Mouse (Mus musculus) stomach, embryonic 16.5 days (tissue): ENCODE measurements at regions not wholly inside any gene's neighbourhood (a gene's known extent, or its start where the extent isn't known, plus 50 kb on each side); places are given as distances from the start of the nearest gene placed in this dataset.

Source experiments
- ATAC-seq: fragments of 200-750 bp; cut with Nextera tagmentation; 2 replicates; pipeline ENCODE4 v1.8.0; 2017; ENCODE audit warnings: moderate number of reproducible peaks, moderate TSS enrichment; ENCODE audit not compliant: insufficient read depth, low FRiP score
- H3K27ac ChIP-seq: fragments of 300-500 bp; sonication (generic); 2 replicates; pipeline ENCODE4 v1.5.1; 2014; ENCODE audit warnings: low read length
- H3K27me3 ChIP-seq: fragments of 300-500 bp; sonication (generic); 2 replicates; pipeline ENCODE4 v1.6.1; 2014; ENCODE audit warnings: low read length, control low read depth, mixed read lengths; ENCODE audit not compliant: control insufficient read depth, insufficient read depth
- H3K36me3 ChIP-seq: fragments of 300-500 bp; sonication (generic); 2 replicates; pipeline ENCODE4 v1.6.1; 2014; ENCODE audit warnings: low read length; ENCODE audit not compliant: control insufficient read depth, insufficient read depth
- H3K4me1 ChIP-seq: fragments of 300-500 bp; sonication (generic); 2 replicates; pipeline ENCODE4 v1.6.1; 2014; ENCODE audit warnings: low read length, control low read depth, mixed read lengths; ENCODE audit not compliant: control insufficient read depth, insufficient read depth
- H3K4me2 ChIP-seq: fragments of 300-500 bp; sonication (generic); 2 replicates; pipeline ENCODE4 v1.6.1; 2014; ENCODE audit warnings: low read depth, low read length, mixed read lengths
- H3K4me3 ChIP-seq: fragments of 300-500 bp; sonication (generic); replicated peaks from 2 replicates; pipeline ENCODE4 v1.5.1; 2014; ENCODE audit warnings: mild to moderate bottlenecking, low read length
- H3K9ac ChIP-seq: fragments of 300-500 bp; sonication (generic); 2 replicates; pipeline ENCODE4 v1.6.1; 2014; ENCODE audit warnings: low read length
- H3K9me3 ChIP-seq: fragments of 300-500 bp; sonication (generic); replicated peaks from 2 replicates; pipeline ENCODE4 v1.6.1; 2016; ENCODE audit warnings: low read length, control low read depth; ENCODE audit not compliant: control insufficient read depth
- WGBS: fragments of 180-500 bp; shearing (Covaris S2); extraction: QIAGEN DNeasy Blood & Tissue Kit; methylation state at CpG from one replicate; pipeline ENCODE4 v1.1.7; 2014; 5-methylcytosine and 5-hydroxymethylcytosine counted together

GRCm38 (mm10) chr2:17876942-17877341, 119.8 kb downstream of the H2al2a start:
- WGBS = 86% methylated on average over 3 of the region's 3 CpGs
- Histone ChIP-seq H3K4me3 (no peak overlapping the region), H3K9ac (no peak overlapping the region), H3K4me2 (no peak overlapping the region), H3K27ac (no peak overlapping the region), H3K27me3 (no peaks in the 10 kb centered on the region), H3K36me3 (no peaks in the 10 kb centered on the region), H3K4me1 (peaks cover 5% of the 10 kb centered on the region; the same call in 1 of the 2 replicates), H3K9me3 (no peaks in the 10 kb centered on the region)
- ATAC-seq = no peak

GRCm38 (mm10) chr2:17876155-17876554, 120.6 kb downstream of the H2al2a start:
- no peaks in the 10 kb centered on the region for H3K9me3 ChIP-seq
- no peaks in the 10 kb centered on the region for H3K27me3 ChIP-seq
- 81% methylated on average over 9 of the region's 9 CpGs for WGBS
- H3K4me3 ChIP-seq = no peak overlapping the region
- no peaks in the 10 kb centered on the region for H3K36me3 ChIP-seq
- peaks cover 5% of the 10 kb centered on the region; the same call in 1 of the 2 replicates for H3K4me1 ChIP-seq
- no peak overlapping the region for H3K27ac ChIP-seq
- no peak for ATAC-seq
- no peak overlapping the region for H3K4me2 ChIP-seq
- H3K9ac ChIP-seq = no peak overlapping the region

- no peak for ATAC-seq
- no peaks in the 10 kb centered on the region for H3K9me3 ChIP-seq
- no peak overlapping the region for H3K4me2 ChIP-seq
- no peak overlapping the region for H3K9ac ChIP-seq
- no peaks in the 10 kb centered on the region for H3K4me1 ChIP-seq
- H3K27ac ChIP-seq = no peak overlapping the region
- 54% methylated on average over 2 of the region's 2 CpGs for WGBS
- no peak overlapping the region for H3K4me3 ChIP-seq
- no peaks in the 10 kb centered on the region for H3K27me3 ChIP-seq
- no peaks in the 10 kb centered on the region for H3K36me3 ChIP-seq
Measured at GRCm38 (mm10) chr2:17870562-17870961, 126.2 kb downstream of the H2al2a start.

GRCm38 (mm10) chr2:17868145-17868544, 128.6 kb downstream of the H2al2a start:
- ATAC-seq = no peak

GRCm38 (mm10) chr2:17867341-17867740, 129.4 kb downstream of the H2al2a start:
- Histone ChIP-seq H3K4me1 (no peaks in the 10 kb centered on the region), H3K9ac (no peak overlapping the region), H3K27ac (no peak overlapping the region), H3K9me3 (no peaks in the 10 kb centered on the region), H3K4me2 (no peak overlapping the region), H3K4me3 (no peak overlapping the region), H3K36me3 (no peaks in the 10 kb centered on the region), H3K27me3 (no peaks in the 10 kb centered on the region)
- ATAC-seq = no peak
- WGBS = 54% methylated on average over 3 of the region's 3 CpGs

More at GRCm38 (mm10) chr2:17868145-17868544, 128.6 kb downstream of the H2al2a start:
- Histone ChIP-seq H3K4me3 (no peak overlapping the region), H3K4me2 (no peak overlapping the region), H3K27me3 (no peaks in the 10 kb centered on the region), H3K4me1 (no peaks in the 10 kb centered on the region), H3K27ac (no peak overlapping the region), H3K36me3 (no peaks in the 10 kb centered on the region), H3K9ac (no peak overlapping the region), H3K9me3 (no peaks in the 10 kb centered on the region)
- 32% methylated on average over 9 of the region's 9 CpGs for WGBS

- ATAC-seq = no peak
- Histone ChIP-seq H3K4me2 (peak overlapping the region; percentile 5; the same call in 1 of the 2 replicates), H3K27me3 (no peaks in the 10 kb centered on the region), H3K36me3 (no peaks in the 10 kb centered on the region), H3K9me3 (no peaks in the 10 kb centered on the region), H3K27ac (no peak overlapping the region), H3K4me3 (no peak overlapping the region), H3K4me1 (peaks cover 3% of the 10 kb centered on the region; the same call in 1 of the 2 replicates), H3K9ac (no peak overlapping the region)
- WGBS = 21% methylated on average over 10 of the region's 10 CpGs
Measured at GRCm38 (mm10) chr2:17861765-17862495, 130.7 kb upstream of the Nebl start.

GRCm38 (mm10) chr2:17860922-17861559, 129.8 kb upstream of the Nebl start:
- peaks cover 3% of the 10 kb centered on the region; the same call in 1 of the 2 replicates for H3K4me1 ChIP-seq
- H3K9ac ChIP-seq = no peak overlapping the region
- H3K27ac ChIP-seq = no peak overlapping the region
- H3K4me2 ChIP-seq = 0 out of 2 replicates have a peak overlapping the region, but pooled peaks have one; percentile 5
- no peaks in the 10 kb centered on the region for H3K27me3 ChIP-seq
- 28% methylated on average over 4 of the region's 4 CpGs for WGBS
- ATAC-seq = no peak
- H3K9me3 ChIP-seq = no peaks in the 10 kb centered on the region
- H3K4me3 ChIP-seq = no peak overlapping the region
- no peaks in the 10 kb centered on the region for H3K36me3 ChIP-seq

- H3K9ac ChIP-seq = no peak overlapping the region
- no peaks in the 10 kb centered on the region for H3K36me3 ChIP-seq
- no peaks in the 10 kb centered on the region for H3K9me3 ChIP-seq
- H3K4me2 ChIP-seq = no peak overlapping the region
- no peak overlapping the region for H3K4me3 ChIP-seq
- no peaks in the 10 kb centered on the region for H3K27me3 ChIP-seq
- ATAC-seq = no peak
- 91% methylated on average over 8 of the region's 8 CpGs for WGBS
- H3K27ac ChIP-seq = no peak overlapping the region
- peaks cover 3% of the 10 kb centered on the region; the same call in 1 of the 2 replicates for H3K4me1 ChIP-seq
Measured at GRCm38 (mm10) chr2:17859234-17859633, 128.0 kb upstream of the Nebl start.

- ATAC-seq = no peak
- peak overlapping the region; percentile 31; the same call in 1 of the 2 replicates for H3K27ac ChIP-seq
- no peaks in the 10 kb centered on the region for H3K9me3 ChIP-seq
- H3K27me3 ChIP-seq = no peaks in the 10 kb centered on the region
- no peak overlapping the region for H3K9ac ChIP-seq
- H3K4me1 ChIP-seq = peaks cover 3% of the 10 kb centered on the region; the same call in 1 of the 2 replicates
- H3K4me3 ChIP-seq = no peak overlapping the region
- H3K4me2 ChIP-seq = no peak overlapping the region
- WGBS = 50% methylated on average over 8 of the region's 8 CpGs
- no peaks in the 10 kb centered on the region for H3K36me3 ChIP-seq
Measured at GRCm38 (mm10) chr2:17858326-17858725, 127.1 kb upstream of the Nebl start.
